Mouse (Mus musculus) E14TG2a.4 (cell line): ENCODE data around the gene BC048562.
A peak's percentile ranks its signal among the peaks of the same experiment; 100 is the strongest.

Experiments used
- H3K27me3 ChIP-seq: 2 replicates; pipeline ENCODE4 v1.6.1; 2014; ENCODE audit warnings: low read length, control low read depth; ENCODE audit not compliant: insufficient read depth
- H3K36me3 ChIP-seq: 2 replicates; pipeline ENCODE4 v1.6.1; 2014; ENCODE audit warnings: low read length, control low read depth; ENCODE audit not compliant: insufficient read depth
- H3K4me1 ChIP-seq: replicated peaks from 2 replicates; pipeline ENCODE4 v1.6.1; 2014; ENCODE audit warnings: low read depth, low read length, control low read depth
- H3K4me3 ChIP-seq: replicated peaks from 2 replicates; pipeline ENCODE4 v1.5.1; 2014; ENCODE audit warnings: mild to moderate bottlenecking, low read length
- H3K9me3 ChIP-seq: 2 replicates; pipeline ENCODE4 v1.6.1; 2014; ENCODE audit warnings: low read length, control low read depth
- CTCF ChIP-seq: conservative IDR thresholded peaks from 2 replicates; pipeline ENCODE4 v1.5.1; 2014; ENCODE audit warnings: low read length
- NANOG ChIP-seq: IDR thresholded peaks from 2 replicates; pipeline ENCODE4 v1.6.1; 2014; ENCODE audit warnings: borderline replicate concordance, low read length, mixed read lengths
- POU5F1 ChIP-seq: IDR thresholded peaks from 2 replicates; pipeline ENCODE4 v1.6.1; 2014; ENCODE audit warnings: low read length, borderline replicate concordance

Gene BC048562

GRCm38 (mm10) chr9:108479241-108479640, 43.0 kb downstream of the BC048562 start:
- Histone ChIP-seq H3K4me3 (peak overlapping the region; percentile 74), H3K4me1 (peaks cover 76% of the 10 kb centered on the region), H3K27me3 (peaks cover 11% of the 10 kb centered on the region), H3K36me3 (peaks cover 18% of the 10 kb centered on the region), H3K9me3 (no peaks in the 10 kb centered on the region)
- TF ChIP-seq POU5F1, result no peak
- no peak for TF ChIP-seq NANOG
- no peak for TF ChIP-seq CTCF

GRCm38 (mm10) chr9:108479721-108480351, 43.6 kb downstream of the BC048562 start, which contains the start of gene Lamb2:
Gene Lamb2, plus strand, starts transcription at chr9:108479736.
- peaks cover 11% of the 10 kb centered on the region for H3K27me3 ChIP-seq
- peaks cover 75% of the 10 kb centered on the region for H3K4me1 ChIP-seq
- H3K4me3 ChIP-seq, result peak within 1 kb of the TSS; percentile 74
- no peaks in the 10 kb centered on the region for H3K9me3 ChIP-seq
- TF ChIP-seq CTCF (no peak), POU5F1 (no peak), NANOG (no peak)
- H3K36me3 ChIP-seq, result peaks cover 20% of the 10 kb centered on the region

GRCm38 (mm10) chr9:108480813-108481519, 44.7 kb downstream of the BC048562 start:
- Histone ChIP-seq H3K27me3 (peaks cover 11% of the 10 kb centered on the region), H3K36me3 (peaks cover 31% of the 10 kb centered on the region), H3K4me1 (peaks cover 71% of the 10 kb centered on the region), H3K9me3 (no peaks in the 10 kb centered on the region), H3K4me3 (peak overlapping the region; percentile 74)
- TF ChIP-seq CTCF (no peak), POU5F1 (no peak), NANOG (no peak)

GRCm38 (mm10) chr9:108481520-108482210, 45.4 kb downstream of the BC048562 start:
- TF ChIP-seq POU5F1, result no peak
- TF ChIP-seq CTCF, result no peak
- no peak for TF ChIP-seq NANOG
- no peaks in the 10 kb centered on the region for H3K9me3 ChIP-seq
- no peak overlapping the region for H3K4me3 ChIP-seq
- H3K27me3 ChIP-seq, result peaks cover 11% of the 10 kb centered on the region
- H3K36me3 ChIP-seq, result peaks cover 38% of the 10 kb centered on the region
- H3K4me1 ChIP-seq, result peaks cover 71% of the 10 kb centered on the region

GRCm38 (mm10) chr9:108483051-108483790, 46.9 kb downstream of the BC048562 start:
- peaks cover 46% of the 10 kb centered on the region for H3K36me3 ChIP-seq
- TF ChIP-seq CTCF (no peak), NANOG (no peak), POU5F1 (no peak)
- no peaks in the 10 kb centered on the region for H3K9me3 ChIP-seq
- peaks cover 11% of the 10 kb centered on the region for H3K27me3 ChIP-seq
- peaks cover 77% of the 10 kb centered on the region for H3K4me1 ChIP-seq
- 0 out of 2 replicates have a peak overlapping the region, but pooled peaks have one; percentile 10 for H3K4me3 ChIP-seq

GRCm38 (mm10) chr9:108484021-108484420, 47.7 kb downstream of the BC048562 start:
- Histone ChIP-seq H3K36me3 (peaks cover 49% of the 10 kb centered on the region), H3K4me1 (peaks cover 79% of the 10 kb centered on the region), H3K27me3 (peaks cover 11% of the 10 kb centered on the region), H3K4me3 (0 out of 2 replicates have a peak overlapping the region, but pooled peaks have one; percentile 7), H3K9me3 (no peaks in the 10 kb centered on the region)
- no peak for TF ChIP-seq NANOG
- no peak for TF ChIP-seq CTCF
- no peak for TF ChIP-seq POU5F1

- Histone ChIP-seq H3K27me3 (peaks cover 11% of the 10 kb centered on the region), H3K4me3 (no peak overlapping the region), H3K4me1 (peaks cover 78% of the 10 kb centered on the region), H3K36me3 (peaks cover 53% of the 10 kb centered on the region), H3K9me3 (no peaks in the 10 kb centered on the region)
- TF ChIP-seq NANOG (no peak), POU5F1 (no peak), CTCF (no peak)
These were observed 49.1 kb downstream of the BC048562 start for GRCm38 (mm10) chr9:108485301-108485875.
